ENCODE assay signal across 18 mouse cellular contexts in genomic region chr10:71146681-71147615, GRCm38 (mm10). TPM values are rescaled to one million over a fixed set of nuclear protein-coding genes. Genes with fewer than 3 reads are reported as not detected.
A peak's percentile ranks its signal among the peaks of the same experiment; 100 is the strongest.
DNase-seq lines count a peak whose midpoint lies in the region; ATAC-seq lines count a peak whose summit lies in the region.
"Had no signal": no experiment of that assay in that cellular context is flagged by ENCODE, and none has a peak within 500 bp of the region (broad histone marks: within the 10 kb centered on the region; RNA-seq: fewer than 3 reads in every experiment).

No protein-coding gene starts in this region.

- no peaks in the 10 kb centered on the region for H3K36me3 ChIP-seq in lung, embryonic 16.5 days (ENCODE audit: control insufficient read depth, insufficient read depth, low read length)
- no peaks in the 10 kb centered on the region for H3K36me3 ChIP-seq in forebrain, embryonic 16.5 days (ENCODE audit: control insufficient read depth, insufficient read depth)
- H3K36me3 ChIP-seq: embryonic facial prominence, embryonic 15.5 days; intestine, embryonic 15.5 days; limb, embryonic 12.5 days had no signal

- H3K27me3 ChIP-seq in lung, embryonic 16.5 days (ENCODE audit: control insufficient read depth, insufficient read depth, low read depth, low read length): no peaks in the 10 kb centered on the region
- no peaks in the 10 kb centered on the region for H3K27me3 ChIP-seq in forebrain, embryonic 16.5 days (replicated peaks; ENCODE audit: control insufficient read depth, insufficient read depth, low read length)
- H3K27me3 ChIP-seq: embryonic facial prominence, embryonic 15.5 days; forebrain, embryonic 15.5 days; intestine, embryonic 15.5 days; limb, embryonic 12.5 days had no signal

- DNase-seq in heart, adult 11 months: peak; percentile 93
- DNase-seq in heart, adult 8-10 months (ENCODE audit: low spot score): no peak
- DNase-seq in lung, adult 18-20 months: no peak
- peak; percentile 82 for DNase-seq in NIH3T3 (ENCODE audit: low read depth)
- DNase-seq in lung, postnatal 14 days: peak; percentile 24
- no peak for DNase-seq in adrenal gland, adult 2 months
- DNase-seq: cerebellum, adult 2 months; kidney, postnatal 10 days; liver, postnatal 0 days; midbrain, embryonic 14.5 days; spleen, adult 18-20 months had no signal

- no peaks in the 10 kb centered on the region for H3K9me3 ChIP-seq in lung, embryonic 16.5 days (ENCODE audit: control insufficient read depth, low read length)
- peaks cover 5% of the 10 kb centered on the region for H3K9me3 ChIP-seq in forebrain, embryonic 16.5 days (ENCODE audit: control insufficient read depth, low read length)
- H3K9me3 ChIP-seq: embryonic facial prominence, embryonic 15.5 days; intestine, embryonic 15.5 days had no signal

- peaks cover 32% of the 10 kb centered on the region for H3K4me1 ChIP-seq in lung, embryonic 16.5 days (replicated peaks; ENCODE audit: control insufficient read depth, insufficient read depth, low read length)
- 0 out of 2 replicates have a peak, but pooled peaks cover 2% of the 10 kb centered on the region for H3K4me1 ChIP-seq in forebrain, embryonic 16.5 days (replicated peaks; ENCODE audit: control insufficient read depth, insufficient read depth, low read length)
- H3K4me1 ChIP-seq: forebrain, embryonic 15.5 days had no signal

- 54% methylated on average over 15 of the region's 15 CpGs for WGBS in lung, embryonic 16.5 days
- 77% methylated on average over 15 of the region's 15 CpGs for WGBS in forebrain, embryonic 16.5 days

- H3K9ac ChIP-seq in lung, embryonic 16.5 days (ENCODE audit: low read length): no peak overlapping the region
- no peak overlapping the region for H3K9ac ChIP-seq in forebrain, embryonic 16.5 days (replicated peaks; ENCODE audit: low read depth, low read length)
- H3K9ac ChIP-seq: embryonic facial prominence, embryonic 15.5 days; forebrain, embryonic 15.5 days; intestine, embryonic 15.5 days; limb, embryonic 12.5 days; liver, postnatal 0 days had no signal

- peak; percentile 72 for ATAC-seq in lung, embryonic 16.5 days (ENCODE audit: low read depth)
- ATAC-seq in forebrain, embryonic 16.5 days: no peak
- ATAC-seq: CD4-positive, CD25-positive, alpha-beta regulatory T cell, adult 4 months; forebrain, embryonic 15.5 days; intestine, embryonic 15.5 days; liver, postnatal 0 days had no signal

- H3K4me2 ChIP-seq in lung, embryonic 16.5 days (ENCODE audit: low read depth, low read length): peak overlapping the region; percentile 36
- no peak overlapping the region for H3K4me2 ChIP-seq in forebrain, embryonic 16.5 days (ENCODE audit: low read length)
- H3K4me2 ChIP-seq: embryonic facial prominence, embryonic 15.5 days; forebrain, embryonic 15.5 days; intestine, embryonic 15.5 days had no signal

- H3K27ac ChIP-seq in lung, embryonic 16.5 days (ENCODE audit: low read length): peak overlapping the region; percentile 77
- no peak overlapping the region for H3K27ac ChIP-seq in forebrain, embryonic 16.5 days (ENCODE audit: low read length)
- H3K27ac ChIP-seq: embryonic facial prominence, embryonic 15.5 days; forebrain, embryonic 15.5 days; intestine, embryonic 15.5 days had no signal

- no peak overlapping the region for H3K4me3 ChIP-seq in lung, embryonic 16.5 days (ENCODE audit: low read length)
- H3K4me3 ChIP-seq in forebrain, embryonic 16.5 days (replicated peaks; ENCODE audit: low read length): no peak overlapping the region
- H3K4me3 ChIP-seq: embryonic facial prominence, embryonic 15.5 days; forebrain, embryonic 15.5 days; intestine, embryonic 15.5 days; limb, embryonic 12.5 days had no signal

RNA-seq across cellular contexts. Expression of gene Bicc1, which starts 12.6 kb away (rescaled TPM):
- total RNA-seq in heart, adult 8-10 months (2022): 10 to 100 TPM; 11.8 to 17.8 (median 14.1) TPM
- polyA plus RNA-seq in lung, embryonic 16.5 days (2015; fragmentation: Nextera tagmentation; extraction: Ambion mirVana): 18.7 and 19.1 TPM in 2 replicates
- 3.1 and 4.3 TPM in 2 replicates for polyA plus RNA-seq in forebrain, embryonic 16.5 days (2015; fragmentation: Nextera tagmentation; extraction: Ambion mirVana)
- 10 to 100 TPM; 12.8 to 20.3 TPM for total RNA-seq in adrenal gland, adult 2 months (2021)
- polyA plus RNA-seq in adrenal gland, adult 2 months (2012; rRNA removed): 5.3 and 5.5 TPM in 2 replicates

Comparison
In these comparisons a context has a peak if more than half of its experiments do, and no peak if none do; other contexts are left out.
1. DNase-seq: peak in heart, adult 11 months (single experiment), NIH3T3 (single experiment) and lung, postnatal 14 days (single experiment); none in heart, adult 8-10 months (single experiment), lung, adult 18-20 months (0 of 2) and adrenal gland, adult 2 months (single experiment).